Mouse (Mus musculus) heart, postnatal 36 days (tissue): ENCODE data around the gene Tmx2. TPM values are rescaled to one million over a fixed set of nuclear protein-coding genes. Genes with fewer than 3 reads are reported as not detected.
"Not testable (repeated sequence)": the region's sequence is repeated elsewhere in the genome, so short reads cannot be mapped to it uniquely, and the experiment has no call there.

Source experiments
- DNase-seq, 2 experiments: peaks; one replicate each; pipeline ENCODE4 v3.0.0; 2021 to 2022
- intact Hi-C: fragments of 180-260 bp; cut with DNase I; formaldehyde crosslinking; loops from one replicate; pipeline ENCODE4 v1.15.1; 2025
- total RNA-seq, 2 experiments: library from RNA; stranded (reverse); gene quantifications; 2 replicates each; pipeline ENCODE4 v1.2.3; 2021

Gene Tmx2
- total RNA-seq, 2 experiments from 2014 or later = 100 to 134 TPM

- intact Hi-C loops = no loop called here
- no peak for DNase-seq
These were observed 16.2 kb upstream of the Tmx2 start for GRCm38 (mm10) chr2:84695007-84695695.

DNA sequence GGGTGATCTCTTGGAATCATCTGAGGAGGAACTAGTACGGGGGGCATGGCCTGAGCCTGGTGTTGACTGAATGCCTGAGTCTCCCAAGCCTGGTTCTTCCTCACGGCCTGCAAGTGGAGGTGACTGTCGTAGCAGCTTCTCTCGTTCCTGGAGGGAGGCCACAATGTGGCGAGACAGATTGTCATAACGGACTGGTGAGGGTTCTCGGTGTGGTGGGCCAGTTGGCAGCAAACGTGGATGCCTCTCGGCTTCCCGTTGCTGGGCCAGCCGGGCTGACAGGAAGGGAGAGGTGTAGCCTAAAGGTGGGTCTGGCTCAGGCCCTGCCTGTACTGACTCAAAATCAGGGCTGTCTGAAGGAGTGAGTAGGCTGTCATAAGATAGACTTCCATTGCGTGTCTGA, 11.1 kb upstream of the Tmx2 start:
- DNase-seq = no peak
- intact Hi-C loops = no loop called here

DNA sequence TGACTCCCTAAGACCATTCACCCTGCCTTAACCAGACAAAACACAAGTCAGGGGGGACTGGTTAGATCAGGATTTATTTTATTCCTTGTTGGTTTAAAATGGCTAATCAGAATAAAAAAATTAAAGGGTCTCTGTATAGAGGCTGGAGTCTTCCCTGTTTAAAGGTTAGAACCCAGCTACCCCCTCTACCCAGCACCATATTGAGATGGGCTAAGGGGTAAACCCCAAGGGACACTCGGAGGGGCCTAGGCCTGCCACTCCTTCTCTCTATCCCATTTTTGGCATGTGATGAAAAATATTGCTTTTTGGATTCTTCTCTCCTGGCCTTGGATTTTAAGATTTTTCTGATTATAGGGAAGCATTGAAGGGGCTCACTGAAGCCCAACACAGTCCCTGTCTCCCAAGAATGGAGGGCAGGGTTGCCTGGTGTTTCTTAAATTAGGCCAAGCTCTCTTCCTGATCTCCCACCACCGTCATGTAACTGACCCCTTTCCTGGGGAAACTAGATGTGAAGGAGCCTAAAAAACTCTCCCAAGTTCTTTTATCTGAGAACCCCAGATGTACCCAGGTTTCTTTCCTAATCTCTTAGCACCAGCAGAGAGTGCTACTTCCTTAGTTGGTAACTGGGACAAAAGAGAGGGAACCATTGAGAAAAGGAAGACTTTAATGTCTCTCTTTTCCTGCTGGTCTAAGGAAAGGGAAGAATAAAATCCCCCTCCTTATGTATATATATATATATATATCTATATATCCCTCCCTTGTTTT, 9.3 kb upstream of the Tmx2 start:
- DNase-seq = no peak
- intact Hi-C loops = no loop called here

GRCm38 (mm10) chr2:84682605-84683183, 3.8 kb upstream of the Tmx2 start:
- DNase-seq = no peak
- intact Hi-C loops = no loop called here

DNA sequence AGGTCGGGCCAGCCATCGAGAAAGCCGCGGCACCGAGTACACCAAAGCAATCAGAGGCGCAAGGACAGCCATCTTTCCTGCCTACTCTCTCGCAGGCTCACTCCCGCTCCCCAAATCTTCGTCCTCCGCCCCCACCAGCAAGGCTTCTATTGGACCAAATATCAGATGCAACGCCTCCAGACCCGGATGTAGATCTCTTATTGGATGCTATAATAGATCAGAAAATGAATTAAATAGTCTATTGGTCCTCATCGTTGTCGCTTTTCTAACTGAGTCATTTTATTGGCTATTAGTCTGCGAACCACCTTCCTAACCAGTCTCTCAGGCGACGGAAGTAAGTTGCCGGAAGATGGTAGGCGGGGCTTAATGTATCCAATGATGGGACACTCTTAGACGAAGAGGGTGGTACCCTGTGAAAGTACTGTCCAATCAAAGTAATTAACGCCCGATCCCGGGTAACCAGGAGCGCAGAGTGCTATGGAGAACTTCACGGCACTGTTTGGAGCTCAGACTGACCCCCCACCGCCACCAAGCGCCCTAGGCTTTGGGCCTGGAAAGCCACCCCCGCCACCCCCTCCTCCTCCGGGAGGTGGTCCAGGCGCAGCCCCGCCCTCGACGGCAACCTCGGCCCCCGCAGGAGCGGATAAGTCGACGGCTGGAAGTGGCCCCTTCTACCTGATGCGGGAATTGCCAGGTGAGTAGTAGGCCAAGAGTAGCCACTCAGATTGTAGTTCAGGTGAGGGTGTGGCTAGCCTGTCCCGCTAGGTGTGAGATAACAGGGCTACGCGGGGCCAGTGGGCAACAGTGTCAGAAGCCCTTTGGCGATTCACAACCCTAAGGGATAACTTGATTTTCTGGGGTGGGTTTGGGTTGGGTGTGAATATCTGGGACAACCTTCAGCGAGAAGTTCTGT, 716 bp downstream of the Tmx2 start, which contains the start of the genes Gm28635 and Med19:
Gene Gm28635 (minus strand): TSS at position 74 of the 913 bp plus-strand sequence.
Gene Med19 (plus strand): TSS at position 435 of the 913 bp plus-strand sequence.
- intact Hi-C loops = loop anchor here (2.0 to 5.0 kb wide), 2 partner anchors 37 to 119 kb away; partner anchors contain the start of genes Ube2l6 and Zdhhc5
- DNase-seq = peak; percentile 86 to 87

DNA sequence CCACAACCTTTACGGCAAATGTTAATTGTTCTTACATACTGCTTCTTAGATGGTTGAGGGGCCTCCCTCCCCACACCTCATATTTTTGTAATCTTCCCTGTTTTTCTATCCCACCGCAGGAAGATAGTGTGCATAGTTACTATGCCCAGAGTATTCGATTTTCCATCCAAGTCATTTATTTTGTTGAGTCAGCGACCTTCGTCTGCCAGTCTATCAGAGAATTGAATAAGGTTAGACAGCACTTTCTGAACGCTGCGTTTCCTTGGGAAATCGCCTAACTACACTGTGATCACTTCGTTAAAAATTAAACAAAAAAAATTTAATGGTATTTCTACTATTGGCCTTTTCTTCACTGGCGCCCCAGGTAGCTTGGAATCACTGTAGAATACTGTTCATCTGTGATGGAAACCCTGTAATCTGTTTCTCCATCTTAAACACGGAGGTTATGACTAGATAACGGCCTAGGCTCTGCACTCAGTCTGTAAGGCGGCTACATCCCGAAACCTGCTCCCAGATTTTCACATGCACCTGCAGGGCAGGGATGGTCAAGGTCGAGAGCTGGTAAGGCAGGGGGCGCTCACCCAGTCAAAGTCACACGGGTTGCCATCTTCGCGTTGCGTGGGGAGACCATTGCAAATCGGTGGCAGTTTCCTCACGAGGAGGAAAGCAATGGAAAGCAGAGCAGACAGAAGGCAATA, 1.5 kb downstream of the Tmx2 start:
- intact Hi-C loops = loop anchor here (5.0 kb wide), 1 partner anchor 120 kb away; the partner anchor contains the start of gene Ube2l6
- DNase-seq = no peak

- DNase-seq, intact Hi-C loops: not testable (repeated sequence)
These were observed 7.4 kb downstream of the Tmx2 start for GRCm38 (mm10) chr2:84671535-84671934.

GRCm38 (mm10) chr2:84670569-84670933, 8.4 kb downstream of the Tmx2 start, which contains the start of gene Selenoh:
Gene Selenoh, minus strand, starts transcription at chr2:84670770.
- peak; percentile 73 to 75 for DNase-seq
- intact Hi-C loops = no loop called here

DNA sequence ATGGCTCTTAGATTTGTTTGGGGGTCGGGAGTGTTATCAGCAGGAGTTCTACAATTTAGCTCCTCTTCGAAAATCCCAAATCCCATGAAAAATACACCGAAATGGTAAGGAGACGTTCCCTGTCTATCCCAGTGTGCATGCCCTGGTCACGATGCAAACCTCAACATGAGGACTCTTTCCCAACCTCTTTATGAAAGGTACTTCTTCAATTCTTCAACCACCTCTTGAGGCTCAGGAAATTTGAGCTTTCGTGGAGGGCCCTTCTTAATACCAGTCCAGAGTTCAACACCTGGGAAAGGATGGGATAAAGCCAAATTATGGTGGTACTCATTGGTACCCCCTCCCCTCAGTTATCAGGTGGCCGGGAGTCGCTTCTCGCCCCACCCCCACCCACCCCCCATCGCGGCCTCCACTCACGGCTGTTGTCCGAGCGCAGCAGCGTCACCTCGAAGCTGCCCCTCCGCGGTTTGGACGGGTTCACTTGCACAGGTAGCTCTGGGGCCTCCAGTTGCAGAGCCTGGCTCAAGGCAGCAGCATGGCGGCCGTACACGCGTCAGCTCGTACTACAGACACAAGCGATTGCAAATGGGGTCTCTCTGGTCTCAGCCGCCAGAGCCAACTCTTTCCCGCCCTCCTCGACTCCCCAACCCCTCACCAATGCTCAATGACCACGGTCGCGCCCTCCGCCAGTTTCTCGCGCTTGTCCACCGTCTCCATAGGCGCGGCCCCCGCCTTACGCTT, 8.9 kb downstream of the Tmx2 start:
- intact Hi-C loops = loop anchor here (10.0 kb wide), 1 partner anchor 185 kb away; no protein-coding TSS in a partner anchor
- peak in 1 of 2 experiments; percentile 15 for DNase-seq

- DNase-seq = no peak
- intact Hi-C loops = loop anchor here (10.0 kb wide), 1 partner anchor 181 kb away; no protein-coding TSS in a partner anchor
These were observed 12.9 kb downstream of the Tmx2 start for GRCm38 (mm10) chr2:84666081-84666480.

DNA sequence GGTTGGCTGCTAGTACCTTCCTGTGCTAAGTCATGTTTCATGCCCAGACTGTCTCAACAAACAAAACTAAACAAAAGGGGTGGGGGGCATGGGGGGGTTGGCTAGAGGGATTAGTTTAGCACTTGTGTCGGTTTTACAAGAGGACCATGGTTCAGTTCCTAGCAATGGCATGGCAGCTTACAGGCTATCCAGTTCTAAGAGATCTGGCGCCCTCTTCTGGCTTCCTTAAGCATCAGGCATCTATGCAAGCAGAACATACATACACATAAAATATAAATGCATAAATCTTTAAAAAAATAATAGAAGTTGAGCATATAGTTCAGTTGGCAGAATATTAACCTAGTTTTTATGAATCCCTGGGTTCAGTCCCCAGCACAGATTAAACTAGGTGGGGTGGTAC, 16.1 kb downstream of the Tmx2 start:
- intact Hi-C loops = loop anchor here (1.0 to 10.0 kb wide), 2 partner anchors 106 to 178 kb away; no protein-coding TSS in a partner anchor
- DNase-seq = peak; percentile 52 to 65

DNA sequence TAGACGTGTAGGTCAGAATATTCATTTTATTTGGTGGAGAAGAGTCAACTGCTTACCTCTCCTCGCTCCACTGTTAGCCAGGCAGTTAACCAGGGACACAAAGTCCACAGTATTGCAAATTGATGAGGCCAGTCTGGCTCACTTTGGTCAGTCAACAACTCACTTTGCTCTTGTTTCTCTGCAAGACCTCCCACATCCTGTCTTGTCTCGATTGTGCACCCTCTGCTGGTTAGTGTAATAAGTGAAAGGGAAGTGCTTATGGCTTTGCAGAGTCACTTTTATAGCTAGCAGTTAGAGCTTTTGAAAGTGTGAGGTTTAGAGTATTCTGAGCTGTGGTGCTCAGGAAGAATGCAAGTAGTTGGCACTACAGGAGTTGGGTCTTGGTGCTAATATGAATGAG, 18.7 kb downstream of the Tmx2 start:
- DNase-seq = peak; percentile 44 to 49
- intact Hi-C loops = loop anchor here (2.0 to 10.0 kb wide), 3 partner anchors 41 to 205 kb away; no protein-coding TSS in a partner anchor

DNA sequence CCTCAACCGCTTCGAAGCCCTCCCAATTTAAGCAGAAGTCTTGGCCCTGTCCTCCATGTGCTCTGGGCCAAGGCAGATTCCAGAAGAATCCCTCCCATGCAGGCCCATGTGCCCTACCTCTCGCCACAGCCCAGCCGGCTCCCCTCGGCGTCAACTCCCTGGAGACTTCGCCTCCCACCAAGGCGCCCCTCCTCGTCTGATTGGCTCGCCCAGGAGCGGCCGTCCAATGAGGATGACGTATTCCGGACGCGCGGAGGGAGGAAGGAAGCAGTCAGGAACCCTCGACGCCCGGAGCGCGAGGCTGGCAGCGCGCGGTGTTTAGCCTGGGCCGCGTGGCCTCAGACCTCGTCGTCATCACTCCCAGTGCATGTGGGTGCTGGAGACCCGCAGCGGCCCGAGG, 20.1 kb downstream of the Tmx2 start, which contains the start of gene Btbd18:
Gene Btbd18 (plus strand): TSS at position 274 of the 400 bp plus-strand sequence.
- intact Hi-C loops = no loop called here
- no peak for DNase-seq

DNA sequence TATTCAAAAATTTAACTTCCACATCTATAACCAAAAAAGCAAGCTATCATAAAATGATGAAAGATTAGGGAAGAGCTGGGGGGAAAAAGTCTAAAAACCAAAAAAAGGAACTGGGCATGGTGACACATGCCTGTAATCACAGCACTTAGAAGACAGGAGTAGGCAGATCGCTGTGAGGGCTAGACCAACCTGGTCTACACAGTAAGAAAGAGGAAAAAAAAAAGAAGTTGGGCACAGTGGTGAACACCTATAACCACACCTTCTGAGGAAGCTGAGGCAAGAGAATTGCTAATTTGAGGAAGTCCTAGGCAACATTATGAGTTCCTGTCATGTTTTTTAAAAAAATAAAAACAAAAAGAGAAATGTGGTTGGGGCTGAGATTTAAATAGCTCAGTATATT, 23.1 kb downstream of the Tmx2 start:
- DNase-seq = no peak
- intact Hi-C loops = loop anchor here (1.0 kb wide), 1 partner anchor 39 kb away; no protein-coding TSS in a partner anchor

- intact Hi-C loops = no loop called here
- no peak for DNase-seq
These were observed 25.6 kb downstream of the Tmx2 start for GRCm38 (mm10) chr2:84653354-84653753.

- intact Hi-C loops = loop anchor here (1.0 kb wide), 2 partner anchors 11 to 15 kb away; no protein-coding TSS in a partner anchor
- peak; percentile 82 to 83 for DNase-seq
These were observed 28.3 kb downstream of the Tmx2 start, which contains the start of gene Ctnnd1 for GRCm38 (mm10) chr2:84650464-84651195. Gene Ctnnd1, minus strand, starts transcription at chr2:84650765.

- DNase-seq = peak; percentile 39 to 46
- intact Hi-C loops = loop anchor here (1.0 kb wide), 1 partner anchor 14 kb away; no protein-coding TSS in a partner anchor
These were observed 29.3 kb downstream of the Tmx2 start for GRCm38 (mm10) chr2:84649674-84650073.
